Comparison of ENCODE assay signal across 8 mouse cellular contexts in the genomic region with DNA sequence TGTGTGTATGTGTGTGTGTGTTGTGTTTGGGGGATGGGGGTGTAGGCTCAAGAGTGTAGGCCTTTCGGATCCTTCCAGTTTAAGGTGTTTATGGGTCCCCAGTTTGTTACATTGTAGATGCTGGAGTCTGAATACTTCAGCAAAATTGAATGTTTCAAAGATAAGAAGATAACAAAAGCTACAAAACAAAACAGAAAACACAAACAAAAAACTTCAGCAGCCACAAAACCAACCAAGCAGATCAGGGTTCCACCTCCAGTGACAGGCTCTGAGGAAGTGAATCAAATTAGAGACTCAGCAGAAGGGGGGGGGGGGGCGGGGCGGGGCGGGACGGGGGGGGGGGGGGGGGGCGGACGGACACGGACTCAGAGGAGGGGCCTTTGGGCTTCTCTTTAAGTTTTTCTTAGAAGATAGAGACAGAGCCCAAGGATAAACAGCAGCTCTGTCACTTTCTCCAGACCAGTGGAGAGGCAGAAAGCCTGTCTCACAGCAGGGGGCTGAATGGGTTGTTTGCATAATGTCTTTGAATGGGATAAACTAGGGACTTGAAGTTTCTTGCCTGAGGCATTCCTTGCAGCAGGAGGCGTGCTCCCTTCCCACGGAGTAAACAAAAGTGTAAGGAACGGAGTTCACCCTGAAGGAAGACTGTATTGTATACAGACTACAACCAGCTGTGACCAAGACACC. TPM values are rescaled to one million over a fixed set of nuclear protein-coding genes. Genes with fewer than 3 reads are reported as not detected.
DNase-seq lines count a peak whose midpoint lies in the region; ATAC-seq and TF ChIP-seq lines count a peak whose summit lies in the region.

No protein-coding gene starts in this region.

- no peak overlapping the region for H3K9ac ChIP-seq in heart, adult 2 months (ENCODE audit: low read depth, low read length)
- H3K9ac ChIP-seq in hindbrain, postnatal 0 days (replicated peaks; ENCODE audit: low read length), result no peak overlapping the region

- H3K27ac ChIP-seq in heart, adult 2 months, result no peak overlapping the region
- H3K27ac ChIP-seq in hindbrain, postnatal 0 days, result no peak overlapping the region

- TF ChIP-seq EP300 in heart, adult 2 months (IDR thresholded peaks at IDR 0.05; ENCODE audit: insufficient read depth, low read depth, low read length), result no peak

- no peak for DNase-seq in heart, adult 2 months
- no peak for DNase-seq in heart, postnatal 14 days
- DNase-seq in embryo, embryonic 10 days (ENCODE audit: low spot score), result peak; percentile 82
- peak; percentile 60 for DNase-seq in hindbrain, postnatal 0 days (ENCODE audit: low spot score)
- DNase-seq in lung, postnatal 4 days, result peak; percentile 48 to 53
- DNase-seq in thymus, postnatal 10 days (ENCODE audit: low spot score in 2 of 2), result no peak
- no peak for DNase-seq in testis, postnatal 14 days (ENCODE audit: low spot score)

- peaks cover 4% of the 10 kb centered on the region for H3K4me1 ChIP-seq in heart, adult 2 months (ENCODE audit: control insufficient read depth, insufficient read depth, low read length)
- no peaks in the 10 kb centered on the region; the same call in 1 of the 2 replicates for H3K4me1 ChIP-seq in hindbrain, postnatal 0 days (ENCODE audit: insufficient read depth, low read length)

- no peaks in the 10 kb centered on the region for H3K27me3 ChIP-seq in heart, adult 2 months (ENCODE audit: control insufficient read depth, insufficient read depth, low read length)
- H3K27me3 ChIP-seq in hindbrain, postnatal 0 days (ENCODE audit: insufficient read depth, low read length), result no peaks in the 10 kb centered on the region

- no peak for ATAC-seq in hindbrain, postnatal 0 days
- no peak for ATAC-seq in megakaryocyte-erythroid progenitor cell, adult 5-6 weeks (replicated peaks; ENCODE audit: low FRiP score, low TSS enrichment, poor library complexity, severe bottlenecking)

- H3K36me3 ChIP-seq in heart, adult 2 months (ENCODE audit: control insufficient read depth, insufficient read depth, low read length), result no peaks in the 10 kb centered on the region
- H3K36me3 ChIP-seq in hindbrain, postnatal 0 days (ENCODE audit: insufficient read depth, low read length), result no peaks in the 10 kb centered on the region

- no peaks in the 10 kb centered on the region for H3K9me3 ChIP-seq in hindbrain, postnatal 0 days (ENCODE audit: low read length)

- no peak for TF ChIP-seq POLR2A in heart, adult 2 months (IDR thresholded peaks at IDR 0.05; ENCODE audit: insufficient read depth, low read depth, low read length)

- 18% methylated on average over 6 of the region's 11 CpGs for WGBS in heart, adult 2 months
- 16% methylated on average over 6 of the region's 11 CpGs for WGBS in hindbrain, postnatal 0 days

- no peak overlapping the region for H3K4me2 ChIP-seq in hindbrain, postnatal 0 days (ENCODE audit: low read depth, low read length)

- peak; percentile 18; the same call in 1 of the 2 replicates for TF ChIP-seq CTCF in heart, adult 2 months (IDR thresholded peaks at IDR 0.05)
- peak; percentile 47 for TF ChIP-seq CTCF in hindbrain, postnatal 0 days (IDR thresholded peaks at IDR 0.05; ENCODE audit: low read depth)

- no peak overlapping the region for H3K4me3 ChIP-seq in heart, adult 2 months
- no peak overlapping the region for H3K4me3 ChIP-seq in hindbrain, postnatal 0 days (ENCODE audit: low read length)

- 0 out of 2 replicates have a peak, but pooled peaks cover 2% of the 10 kb centered on the region for H3K79me2 ChIP-seq in heart, adult 2 months (replicated peaks; ENCODE audit: control insufficient read depth, insufficient read depth, low read length)

- intact Hi-C loops in heart, adult 2 months (cut with DNase I), result no loop called here
- intact Hi-C loops in heart, postnatal 14 days (cut with DNase I), result no loop called here

RNA-seq across cellular contexts. Expression of a gene that starts 8.9 kb away (rescaled TPM):
- total RNA-seq in heart, adult 2 months (2021), result 100 to 1,000 TPM; 180 to 214 TPM
- polyA plus RNA-seq in heart, adult 2 months (2012; rRNA removed), result 167 and 286 TPM in 2 replicates
- total RNA-seq in heart, postnatal 14 days (2021), result 10 to 100 TPM; 34.4 to 35.9 TPM
- total RNA-seq in hindbrain, postnatal 0 days (2014; rRNA removed), result 35.3 and 48.6 TPM in 2 replicates
- polyA plus RNA-seq in hindbrain, postnatal 0 days (2015; fragmentation: Nextera tagmentation; extraction: Ambion mirVana), result 32.9 and 34.5 TPM in 2 replicates
- 4.6 and 6.4 TPM in 2 replicates for total RNA-seq in megakaryocyte-erythroid progenitor cell, adult 5-6 weeks (2014; fragmentation: Nextera tagmentation)
- 0.65 and 0.70 TPM in 2 replicates for total RNA-seq in megakaryocyte-erythroid progenitor cell, adult 5-6 weeks (2017)

Comparison
In these comparisons a context has a peak if more than half of its experiments do, and no peak if none do; other contexts are left out.
1. DNase-seq: peak in embryo, embryonic 10 days (single experiment), hindbrain, postnatal 0 days (single experiment) and lung, postnatal 4 days (2 of 2); none in heart, adult 2 months (0 of 2), heart, postnatal 14 days (0 of 2), thymus, postnatal 10 days (0 of 2) and testis, postnatal 14 days (single experiment).